Mouse (Mus musculus) small intestine, adult 2 months (tissue): ENCODE measurements around the gene Sema4c.

Experiments used
- CTCF ChIP-seq: fragments of 200-500 bp; IDR thresholded peaks from 2 replicates; pipeline ENCODE4 v1.5.1; 2012; ENCODE audit warnings: low read depth, mild to moderate bottlenecking, control low read depth, inconsistent platforms, low read length, moderate library complexity, mixed read lengths; ENCODE audit not compliant: insufficient replicate concordance, insufficient read length; ENCODE audit errors: extremely low read depth
- POLR2A ChIP-seq: fragments of 200-500 bp; IDR thresholded peaks from 2 replicates; pipeline ENCODE4 v1.6.1; 2012; ENCODE audit warnings: low read depth, mild to moderate bottlenecking, control low read depth, inconsistent platforms, low read length, moderate library complexity

DNA sequence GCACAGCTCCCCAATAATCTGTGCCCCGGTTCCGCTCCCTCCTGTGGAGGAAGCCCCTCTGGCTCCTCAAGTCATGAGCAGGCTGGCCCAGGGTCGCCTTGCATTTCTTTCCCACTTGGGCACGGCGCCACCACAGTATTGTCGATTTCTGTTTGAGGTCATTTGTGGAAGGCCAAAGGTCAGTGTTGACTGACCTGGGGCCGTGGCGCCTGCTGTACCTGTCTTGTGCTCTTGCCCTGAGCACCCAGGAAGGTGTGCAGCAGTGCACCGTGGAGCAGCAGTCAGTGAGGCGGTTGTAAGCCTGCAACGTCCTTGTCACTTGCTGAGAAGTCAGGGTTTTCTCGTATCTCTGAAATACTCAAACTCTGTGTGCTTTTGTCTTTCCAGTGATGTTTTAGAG lies 32.4 kb downstream of the Sema4c start:
- no peak for TF ChIP-seq CTCF
- no peak for TF ChIP-seq POLR2A
